Mouse (Mus musculus): Measurements from ENCODE around the gene Uck2.

The Uck2 gene

GRCm38 (mm10) chr1:167259702-167260101 is 25.4 kb downstream of the Uck2 start:
- DNase-seq (ENCODE audit: inconsistent age in 2 of 2, low spot score in 1 of 2): no peak

- DNase-seq (ENCODE audit: inconsistent age in 2 of 2, low spot score in 1 of 2): no peak
These were observed 28.3 kb downstream of the Uck2 start for GRCm38 (mm10) chr1:167256724-167257302.

GRCm38 (mm10) chr1:167253579-167253978 is 31.5 kb downstream of the Uck2 start:
- no peak for DNase-seq (ENCODE audit: inconsistent age in 2 of 2, low spot score in 1 of 2)

DNA sequence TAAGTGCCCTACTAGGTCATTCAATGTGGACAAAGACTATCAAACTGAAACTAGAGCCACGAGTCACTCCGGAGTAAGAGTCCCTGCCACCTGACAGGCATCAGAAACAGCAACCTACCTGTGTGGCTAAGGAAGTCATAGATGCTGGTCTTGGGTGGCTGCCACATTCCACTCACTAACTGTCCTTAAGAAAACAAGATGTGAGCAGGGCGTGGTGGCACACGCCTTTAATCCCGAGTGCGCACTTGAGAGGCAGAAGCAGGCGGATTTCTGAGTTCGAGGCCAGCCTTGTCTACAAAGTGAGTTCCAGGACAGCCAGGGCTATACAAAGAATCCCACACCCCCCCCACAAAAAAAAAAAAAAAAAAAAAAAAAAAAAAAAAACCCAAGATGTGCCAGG is 35.2 kb downstream of the Uck2 start:
- no peak for DNase-seq (ENCODE audit: inconsistent age in 2 of 2, low spot score in 1 of 2)

DNA sequence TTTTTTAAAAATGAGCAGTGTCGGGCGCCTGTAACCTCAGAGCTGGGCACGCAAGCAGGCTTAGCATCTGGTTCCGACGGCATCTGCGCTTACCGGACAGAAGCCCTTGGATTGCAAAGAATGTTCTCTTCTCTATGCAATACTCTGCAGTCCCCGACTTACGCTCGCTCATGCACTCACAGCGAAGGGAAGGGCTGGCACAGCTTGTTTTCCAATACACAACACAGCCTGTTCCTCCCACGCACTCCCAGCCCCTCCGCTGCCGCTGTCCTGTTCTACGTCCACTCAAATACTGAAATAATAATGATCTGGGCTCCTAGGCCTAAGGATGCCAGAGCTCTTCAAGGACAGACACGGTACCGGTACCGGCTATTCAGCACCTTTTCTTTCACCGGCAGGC is 35.9 kb downstream of the Uck2 start:
- no peak for DNase-seq (ENCODE audit: inconsistent age in 2 of 2, low spot score in 1 of 2)

DNA sequence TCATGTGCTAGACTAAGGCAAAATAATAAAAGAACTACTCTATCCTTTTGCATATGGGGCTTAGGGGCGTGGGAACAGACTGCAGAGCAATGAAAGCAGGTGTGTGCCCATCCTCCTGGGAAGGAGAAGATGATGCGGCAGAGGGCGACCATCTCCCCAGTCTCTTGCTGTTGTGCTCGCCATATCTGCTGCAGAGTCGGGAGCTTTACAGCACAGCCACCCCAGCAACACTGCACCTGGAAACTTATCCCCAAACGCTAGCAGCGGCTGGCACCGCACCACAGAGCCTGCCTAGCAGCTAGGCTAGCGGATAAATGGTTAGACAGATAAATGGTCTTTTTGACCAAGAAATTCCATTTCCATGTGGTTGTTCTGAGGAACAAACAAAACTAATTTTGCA is 37.2 kb downstream of the Uck2 start:
- no peak for DNase-seq (ENCODE audit: inconsistent age in 2 of 2, low spot score in 1 of 2)

DNA sequence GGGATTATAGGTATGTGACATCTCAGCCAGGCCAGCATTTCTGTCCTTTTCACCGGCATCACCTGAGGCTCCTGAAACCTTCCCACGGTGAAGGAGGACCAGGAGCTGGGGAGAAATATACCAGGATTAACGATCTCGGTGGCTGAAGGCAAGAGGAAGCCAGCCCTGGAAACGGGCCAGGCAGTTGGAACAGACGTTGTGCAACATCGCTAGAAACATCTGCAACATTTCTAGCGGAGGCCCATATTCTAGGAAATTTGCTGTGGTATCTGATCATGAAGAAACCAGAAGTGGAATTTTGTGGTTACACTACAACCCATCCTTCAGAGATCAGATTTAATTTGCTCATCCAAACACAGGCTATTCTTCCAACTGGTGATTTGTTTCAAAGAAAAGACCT is 38.1 kb downstream of the Uck2 start:
- peak; percentile 73 to 93 for DNase-seq (ENCODE audit: inconsistent age in 2 of 2, low spot score in 1 of 2)

- DNase-seq (ENCODE audit: inconsistent age in 2 of 2, low spot score in 1 of 2): no peak
These were observed 38.8 kb downstream of the Uck2 start for GRCm38 (mm10) chr1:167246275-167246674.

DNA sequence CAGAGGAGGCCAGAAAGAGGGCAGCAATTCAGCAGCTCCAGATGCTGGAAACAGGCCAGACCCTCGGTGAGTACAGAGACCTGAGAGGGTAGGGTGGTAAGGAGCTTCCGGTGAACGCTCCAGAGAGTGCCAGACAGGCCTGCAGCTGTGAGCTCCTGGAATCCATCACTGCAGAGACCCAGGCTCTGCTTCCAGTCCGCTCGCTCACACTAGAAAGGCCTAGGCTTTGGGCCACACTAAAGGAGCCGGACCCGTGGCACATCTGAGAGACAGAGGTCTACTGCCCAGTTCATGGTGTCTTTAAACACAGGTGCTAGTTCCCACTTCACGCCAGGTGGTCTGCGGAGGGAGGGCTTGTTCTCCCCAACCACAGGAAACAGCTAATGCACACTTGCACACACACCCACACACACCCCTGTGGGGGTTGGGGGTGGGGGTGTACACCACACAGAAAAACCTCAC is 39.9 kb downstream of the Uck2 start:
- DNase-seq (ENCODE audit: inconsistent age in 2 of 2, low spot score in 1 of 2): no peak

- peak; percentile 58 to 85 for DNase-seq (ENCODE audit: inconsistent age in 2 of 2, low spot score in 1 of 2)
These were observed 42.9 kb downstream of the Uck2 start for GRCm38 (mm10) chr1:167242191-167242681.

DNA sequence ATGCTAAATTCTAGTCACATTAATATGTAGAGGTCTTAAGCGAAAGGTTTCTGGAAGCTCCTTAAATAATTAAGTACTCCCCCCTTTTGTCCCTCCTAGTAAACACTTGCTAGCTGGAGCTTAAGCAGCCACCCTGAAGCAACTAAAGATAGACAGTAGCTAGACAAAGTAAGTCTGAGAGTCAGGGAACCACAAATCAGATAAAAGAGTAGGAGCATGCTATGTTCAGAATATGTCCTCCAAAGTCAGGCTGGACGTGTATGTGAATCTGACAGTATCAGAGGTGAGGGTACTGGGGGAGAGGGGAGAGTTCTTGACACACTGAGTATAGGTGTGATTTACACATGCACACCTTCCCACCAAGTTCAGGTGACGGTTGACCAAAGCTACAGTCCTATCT is 43.6 kb downstream of the Uck2 start:
- no peak for DNase-seq (ENCODE audit: inconsistent age in 2 of 2, low spot score in 1 of 2)

GRCm38 (mm10) chr1:167240361-167240760 is 44.8 kb downstream of the Uck2 start:
- DNase-seq (ENCODE audit: inconsistent age in 2 of 2, low spot score in 1 of 2): no peak

DNA sequence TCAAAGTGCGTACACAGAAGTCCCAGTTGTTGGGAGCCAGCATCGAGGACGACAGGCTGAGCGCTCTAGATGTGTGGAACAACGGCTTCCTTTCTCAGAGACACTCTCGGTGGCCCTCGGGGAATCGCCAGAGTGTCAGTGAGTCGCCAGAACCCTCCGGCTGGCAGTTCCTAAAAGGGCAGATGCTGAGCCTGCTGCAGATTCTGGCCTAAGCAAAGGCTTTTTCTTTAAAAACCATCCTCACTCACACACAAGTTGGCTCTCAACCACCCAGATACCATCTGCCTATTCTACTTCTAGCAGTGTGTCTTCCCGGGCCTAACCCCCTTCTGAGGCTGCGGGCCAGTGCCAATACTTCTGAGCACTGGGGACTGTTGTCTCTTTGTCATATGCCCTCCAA is 45.2 kb downstream of the Uck2 start:
- no peak for DNase-seq (ENCODE audit: inconsistent age in 2 of 2, low spot score in 1 of 2)

DNA sequence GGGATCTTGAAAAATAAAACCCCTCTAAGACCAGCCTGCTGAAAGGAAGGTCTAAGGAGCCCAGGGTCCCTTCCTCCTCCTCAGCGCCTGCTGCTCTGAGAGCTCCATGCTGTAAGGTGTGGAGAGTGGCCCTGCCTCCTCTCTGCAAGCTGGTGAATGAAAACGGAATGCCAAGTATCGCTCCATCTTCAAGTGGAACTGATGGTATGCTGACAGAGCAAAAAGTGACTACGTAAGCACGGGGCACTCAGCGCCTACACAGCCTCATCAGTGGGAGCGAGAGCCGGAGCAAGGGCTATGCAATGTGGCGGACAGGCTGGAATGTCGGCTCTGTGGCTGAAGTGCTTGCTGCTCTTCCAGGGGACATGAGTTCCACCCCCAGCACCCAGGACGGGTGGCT is 47.3 kb downstream of the Uck2 start:
- no peak for DNase-seq (ENCODE audit: inconsistent age in 2 of 2, low spot score in 1 of 2)

GRCm38 (mm10) chr1:167236790-167237189 is 48.3 kb downstream of the Uck2 start:
- DNase-seq (ENCODE audit: inconsistent age in 2 of 2, low spot score in 1 of 2): no peak

- DNase-seq (ENCODE audit: inconsistent age in 2 of 2, low spot score in 1 of 2): no peak
These were observed 50.8 kb downstream of the Uck2 start for GRCm38 (mm10) chr1:167234344-167234743.

GRCm38 (mm10) chr1:167232918-167233317 is 52.2 kb downstream of the Uck2 start:
- peak in 1 of 2 experiments; percentile 64 for DNase-seq (ENCODE audit: inconsistent age in 2 of 2, low spot score in 1 of 2)

GRCm38 (mm10) chr1:167231612-167232283 is 53.4 kb downstream of the Uck2 start:
- peak; percentile 54 to 85 for DNase-seq (ENCODE audit: inconsistent age in 2 of 2, low spot score in 1 of 2)

DNA sequence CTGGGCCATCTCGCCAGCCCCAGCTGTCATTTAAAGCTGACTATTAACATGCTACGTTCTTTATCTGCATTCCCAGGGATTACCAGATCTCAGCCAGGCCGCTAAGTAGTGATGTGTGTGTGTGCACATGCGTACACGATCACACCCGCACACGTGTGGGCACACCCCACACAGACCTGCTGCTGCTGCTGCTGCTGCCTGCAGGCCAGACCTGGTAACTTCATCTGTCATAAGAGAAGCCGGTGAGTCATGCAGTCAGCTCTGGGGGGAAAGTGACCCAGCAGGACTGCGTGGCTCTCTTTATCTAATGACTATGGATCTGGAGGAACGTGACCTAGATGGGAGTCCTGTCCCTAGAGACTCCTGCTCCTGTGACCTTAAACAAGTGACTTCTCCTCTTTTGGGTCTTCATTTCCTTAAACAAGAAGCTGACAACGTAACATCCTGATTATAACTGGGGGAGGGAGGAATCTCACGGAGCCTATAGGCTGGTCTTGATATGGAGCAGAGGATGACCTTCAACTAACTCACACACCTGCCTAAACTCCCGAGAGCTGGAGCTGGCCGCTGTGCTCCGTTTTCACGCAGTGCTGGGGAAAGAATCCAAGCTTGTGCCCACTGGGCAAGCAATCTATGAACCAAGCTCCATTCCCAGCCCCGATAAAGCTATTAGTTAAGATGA is 54.0 kb downstream of the Uck2 start:
- peak; percentile 60 to 79 for DNase-seq (ENCODE audit: inconsistent age in 2 of 2, low spot score in 1 of 2)

GRCm38 (mm10) chr1:167222382-167223010 is 62.6 kb downstream of the Uck2 start:
- no peak for DNase-seq (ENCODE audit: inconsistent age in 2 of 2, low spot score in 1 of 2)

DNA sequence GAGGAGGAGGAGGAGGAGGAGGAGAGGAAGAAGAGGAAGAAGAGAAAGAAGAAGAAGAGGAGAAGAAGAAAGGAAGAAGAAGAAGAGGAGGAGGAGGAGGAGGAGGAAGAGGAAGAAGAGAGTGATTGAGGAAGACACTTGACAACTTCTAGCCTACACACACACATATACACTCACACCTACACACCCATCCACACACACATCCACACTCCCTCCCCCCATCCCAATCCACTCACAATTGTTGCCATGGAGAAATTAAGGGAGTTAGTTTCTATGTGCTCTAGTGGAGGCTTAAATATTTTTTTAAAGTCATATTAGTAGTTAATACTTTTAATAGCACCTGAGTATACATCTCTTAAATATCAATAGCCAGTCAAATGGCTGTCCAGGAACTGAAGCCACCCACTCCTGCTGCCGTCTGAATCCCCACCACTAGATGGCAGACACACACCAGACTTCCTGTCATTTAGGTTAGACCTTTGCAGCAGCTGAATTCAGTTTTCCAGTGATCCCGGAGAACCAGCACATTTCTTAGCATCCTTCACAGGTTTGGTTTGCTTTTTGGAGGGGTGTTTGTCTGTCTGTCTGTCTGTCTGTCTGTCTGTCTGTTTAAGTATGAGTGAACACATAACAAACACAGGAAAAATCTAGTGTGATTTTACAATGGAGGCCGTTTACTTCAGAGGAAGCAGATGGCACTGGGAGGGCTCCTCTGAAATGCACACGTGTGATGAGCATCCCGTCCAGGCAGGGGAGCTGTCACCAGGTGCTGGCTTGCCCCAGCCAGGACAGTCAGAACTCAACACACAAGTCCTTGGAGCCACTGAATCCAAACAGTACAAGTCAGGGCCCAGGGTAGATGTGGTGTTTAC is 64.6 kb downstream of the Uck2 start:
- peak; percentile 78 to 95 for DNase-seq (ENCODE audit: inconsistent age in 2 of 2, low spot score in 1 of 2)
